ENCODE assay signal across 8 mouse cellular contexts in the genomic region with DNA sequence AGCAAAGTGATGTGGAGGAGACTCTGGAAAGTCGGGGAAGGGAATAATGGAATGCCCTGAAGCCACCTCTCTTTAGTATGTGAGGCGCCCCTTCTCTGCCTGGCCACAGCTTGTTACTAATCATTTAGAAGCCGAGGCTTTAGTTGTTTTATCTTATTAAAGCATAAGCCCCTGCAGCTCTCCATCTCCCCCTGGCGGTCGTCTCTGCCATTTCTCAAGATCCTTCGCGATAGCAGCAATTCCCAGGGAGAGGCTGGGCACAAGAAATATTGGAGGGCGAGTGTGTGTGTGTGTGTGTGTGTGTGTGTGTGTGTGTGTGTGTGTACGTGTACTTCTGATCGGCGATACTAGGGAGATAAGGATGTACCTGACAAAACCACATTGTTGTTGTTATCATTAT. TPM values are rescaled to one million over a fixed set of nuclear protein-coding genes. Genes with fewer than 3 reads are reported as not detected.
DNase-seq lines count a peak whose midpoint lies in the region; ATAC-seq and TF ChIP-seq lines count a peak whose summit lies in the region.

No protein-coding gene starts in this region.

- 3% methylated on average over 11 of the region's 11 CpGs for WGBS in embryonic facial prominence, embryonic 14.5 days
- WGBS in heart, embryonic 13.5 days: 5% methylated on average over 11 of the region's 11 CpGs
- 5% methylated on average over 11 of the region's 11 CpGs for WGBS in kidney, embryonic 16.5 days
- WGBS in midbrain, postnatal 0 days: 2% methylated on average over 11 of the region's 11 CpGs

- no peaks in the 10 kb centered on the region for H3K9me3 ChIP-seq in embryonic facial prominence, embryonic 14.5 days (ENCODE audit: control insufficient read depth, low read length)
- no peaks in the 10 kb centered on the region for H3K9me3 ChIP-seq in heart, embryonic 13.5 days
- no peaks in the 10 kb centered on the region for H3K9me3 ChIP-seq in kidney, embryonic 16.5 days (ENCODE audit: low read length)
- no peaks in the 10 kb centered on the region for H3K9me3 ChIP-seq in midbrain, postnatal 0 days (ENCODE audit: low read length)

- no peaks in the 10 kb centered on the region for H3K4me1 ChIP-seq in embryonic facial prominence, embryonic 14.5 days (ENCODE audit: control insufficient read depth, insufficient read depth, low read length)
- peaks cover 58% of the 10 kb centered on the region for H3K4me1 ChIP-seq in heart, embryonic 13.5 days
- peaks cover 29% of the 10 kb centered on the region for H3K4me1 ChIP-seq in kidney, embryonic 16.5 days (ENCODE audit: insufficient read depth, low read length)
- 0 out of 2 replicates have a peak, but pooled peaks cover 4% of the 10 kb centered on the region for H3K4me1 ChIP-seq in midbrain, postnatal 0 days (ENCODE audit: insufficient read depth, low read length)

- no peaks in the 10 kb centered on the region for H3K36me3 ChIP-seq in embryonic facial prominence, embryonic 14.5 days (ENCODE audit: control insufficient read depth, insufficient read depth, low read length)
- H3K36me3 ChIP-seq in heart, embryonic 13.5 days: peaks cover 16% of the 10 kb centered on the region
- H3K36me3 ChIP-seq in kidney, embryonic 16.5 days (ENCODE audit: insufficient read depth, low read length): no peaks in the 10 kb centered on the region
- no peaks in the 10 kb centered on the region for H3K36me3 ChIP-seq in midbrain, postnatal 0 days (ENCODE audit: insufficient read depth, low read length)
- no peaks in the 10 kb centered on the region for H3K36me3 ChIP-seq in splenic B cell, adult 2 months (ENCODE audit: control insufficient read depth, insufficient read depth, low read length, poor library complexity, severe bottlenecking)

- peak overlapping the region; percentile 60 for H3K4me2 ChIP-seq in embryonic facial prominence, embryonic 14.5 days (ENCODE audit: low read depth, low read length)
- H3K4me2 ChIP-seq in heart, embryonic 13.5 days: peak overlapping the region; percentile 74
- peak overlapping the region; percentile 86 for H3K4me2 ChIP-seq in kidney, embryonic 16.5 days (replicated peaks; ENCODE audit: low read depth, low read length)
- peak overlapping the region; percentile 66 for H3K4me2 ChIP-seq in midbrain, postnatal 0 days (ENCODE audit: low read depth, low read length, poor library complexity, severe bottlenecking)

- no peak for ATAC-seq in embryonic facial prominence, embryonic 14.5 days (ENCODE audit: low read depth)
- ATAC-seq in heart, embryonic 13.5 days (ENCODE audit: extremely low read depth, insufficient number of reproducible peaks, low FRiP score, low TSS enrichment): no peak
- 0 out of 2 replicates have a peak, but pooled peaks have one; percentile 12 for ATAC-seq in kidney, embryonic 16.5 days (ENCODE audit: low FRiP score, low TSS enrichment)
- no peak for ATAC-seq in midbrain, postnatal 0 days (ENCODE audit: low FRiP score)

- peak overlapping the region; percentile 38 for H3K4me3 ChIP-seq in embryonic facial prominence, embryonic 14.5 days (ENCODE audit: low read depth, low read length)
- H3K4me3 ChIP-seq in heart, embryonic 13.5 days: peak overlapping the region; percentile 64
- H3K4me3 ChIP-seq in kidney, embryonic 16.5 days (ENCODE audit: low read length): peak overlapping the region; percentile 48
- H3K4me3 ChIP-seq in midbrain, postnatal 0 days (ENCODE audit: low read depth, low read length): peak overlapping the region; percentile 38; the same call in 1 of the 2 replicates

- peaks cover 18% of the 10 kb centered on the region for H3K27me3 ChIP-seq in embryonic facial prominence, embryonic 14.5 days (replicated peaks; ENCODE audit: control insufficient read depth, insufficient read depth, low read length)
- no peaks in the 10 kb centered on the region for H3K27me3 ChIP-seq in heart, embryonic 13.5 days (replicated peaks)
- peaks cover 14% of the 10 kb centered on the region for H3K27me3 ChIP-seq in kidney, embryonic 16.5 days (ENCODE audit: insufficient read depth, low read length)
- H3K27me3 ChIP-seq in midbrain, postnatal 0 days (ENCODE audit: insufficient read depth, low read length): peaks cover 18% of the 10 kb centered on the region
- H3K27me3 ChIP-seq in splenic B cell, adult 2 months (ENCODE audit: control insufficient read depth, insufficient read depth, low read length, poor library complexity, severe bottlenecking): no peaks in the 10 kb centered on the region; the same call in 1 of the 2 replicates

- no peak overlapping the region for H3K9ac ChIP-seq in embryonic facial prominence, embryonic 14.5 days (ENCODE audit: low read depth, low read length)
- H3K9ac ChIP-seq in heart, embryonic 13.5 days: peak overlapping the region; percentile 85
- H3K9ac ChIP-seq in kidney, embryonic 16.5 days (replicated peaks; ENCODE audit: low read length): peak overlapping the region; percentile 52; the same call in 1 of the 2 replicates
- no peak overlapping the region for H3K9ac ChIP-seq in midbrain, postnatal 0 days (replicated peaks; ENCODE audit: low read length, poor library complexity, severe bottlenecking)

- TF ChIP-seq CTCF in midbrain, postnatal 0 days (IDR thresholded peaks at IDR 0.05): peak; percentile 84

- H3K27ac ChIP-seq in embryonic facial prominence, embryonic 14.5 days (replicated peaks; ENCODE audit: low read depth, low read length): no peak overlapping the region
- peak overlapping the region; percentile 80 for H3K27ac ChIP-seq in heart, embryonic 13.5 days (replicated peaks)
- H3K27ac ChIP-seq in kidney, embryonic 16.5 days (ENCODE audit: low read length): no peak overlapping the region
- H3K27ac ChIP-seq in midbrain, postnatal 0 days (ENCODE audit: low read depth, low read length): no peak overlapping the region

- DNase-seq in 416B (ENCODE audit: low read depth) (peak; percentile 61), liver (peak; percentile 69)
- peak; percentile 83 for DNase-seq in adrenal gland, postnatal 25 days
- DNase-seq in embryonic facial prominence, embryonic 14.5 days (ENCODE audit: low spot score): peak; percentile 84
- DNase-seq in midbrain, postnatal 0 days (ENCODE audit: low spot score): peak; percentile 75
- peak; percentile 78 for DNase-seq in splenic B cell, adult 2 months (ENCODE audit: low read depth, low spot score)

RNA-seq across cellular contexts. Expression of a gene that starts 0.7 kb away (rescaled TPM):
- 0.33 and 0.43 TPM in 2 replicates for total RNA-seq in adrenal gland, postnatal 25 days (2021)
- polyA plus RNA-seq in embryonic facial prominence, embryonic 14.5 days (2014; fragmentation: Nextera tagmentation; extraction: Ambion mirVana): 2.4 and 2.9 TPM in 2 replicates
- 7.1 TPM in 2 replicates for polyA plus RNA-seq in heart, embryonic 13.5 days (2015; fragmentation: Nextera tagmentation; extraction: Ambion mirVana)
- 2.4 and 3.7 TPM in 2 replicates for polyA plus RNA-seq in kidney, embryonic 16.5 days (2015; fragmentation: Nextera tagmentation; extraction: Ambion mirVana)
- total RNA-seq in midbrain, postnatal 0 days (2014; rRNA removed): 2.1 and 4.4 TPM in 2 replicates
- 3.2 and 4.0 TPM in 2 replicates for polyA plus RNA-seq in midbrain, postnatal 0 days (2015; fragmentation: Nextera tagmentation; extraction: Ambion mirVana)

Comparison
In these comparisons a context has a peak if more than half of its experiments do, and no peak if none do; other contexts are left out.
1. H3K9ac ChIP-seq: peak in heart, embryonic 13.5 days (single experiment) and kidney, embryonic 16.5 days (single experiment); none in embryonic facial prominence, embryonic 14.5 days (single experiment) and midbrain, postnatal 0 days (single experiment).
2. Peak in every context shown above with its lines, with median percentiles within 50 percentile points of each other: DNase-seq, H3K4me2 ChIP-seq and H3K4me3 ChIP-seq.